Mouse (Mus musculus) thymus, adult 2 months (tissue): ENCODE measurements at regions not wholly inside any gene's neighbourhood (a gene's known extent, or its start where the extent isn't known, plus 50 kb on each side); places are given as distances from the start of the nearest gene placed in this dataset.
A peak's percentile ranks its signal among the peaks of the same experiment; 100 is the strongest.

ENCODE experiments used
- DNase-seq: peaks from one replicate; pipeline ENCODE4 v3.0.0; 2021
- H3K27ac ChIP-seq: fragments of 200-500 bp; 2 replicates; pipeline ENCODE4 v1.5.1; 2012; ENCODE audit warnings: low read length, control low read depth; ENCODE audit not compliant: control insufficient read depth, insufficient read depth
- H3K27me3 ChIP-seq: fragments of 200-500 bp; 2 replicates; pipeline ENCODE4 v1.6.1; 2012; ENCODE audit warnings: mild to moderate bottlenecking, low read length, moderate library complexity, mixed read lengths; ENCODE audit not compliant: control insufficient read depth, insufficient read depth
- H3K36me3 ChIP-seq: fragments of 200-500 bp; 2 replicates; pipeline ENCODE4 v1.6.1; 2012; ENCODE audit warnings: mild to moderate bottlenecking, low read length, moderate library complexity; ENCODE audit not compliant: control insufficient read depth, insufficient read depth
- H3K4me1 ChIP-seq: fragments of 200-500 bp; replicated peaks from 2 replicates; pipeline ENCODE4 v1.6.1; 2012; ENCODE audit warnings: low read length; ENCODE audit not compliant: control insufficient read depth, insufficient read depth
- H3K4me3 ChIP-seq: fragments of 200-500 bp; 2 replicates; pipeline ENCODE4 v1.5.1; 2012; ENCODE audit warnings: mild to moderate bottlenecking, low read length, control low read depth, moderate library complexity; ENCODE audit not compliant: control insufficient read depth, insufficient read depth
- CTCF ChIP-seq: fragments of 200-500 bp; IDR thresholded peaks from 2 replicates; pipeline ENCODE4 v1.5.1; 2012; ENCODE audit warnings: mild to moderate bottlenecking, control low read depth, low read length, moderate library complexity, borderline replicate concordance; ENCODE audit not compliant: control insufficient read depth, poor library complexity, insufficient read depth; ENCODE audit errors: extremely low read depth
- POLR2A ChIP-seq: fragments of 200-500 bp; IDR thresholded peaks from 2 replicates; pipeline ENCODE4 v1.6.1; 2012; ENCODE audit warnings: mild to moderate bottlenecking, low read length, control low read depth, moderate library complexity; ENCODE audit not compliant: control insufficient read depth, poor library complexity, insufficient read depth; ENCODE audit errors: extremely low read depth
- WGBS: fragments of 180-500 bp; shearing (Covaris S2); methylation state at CpG from one replicate; pipeline ENCODE4 v1.1.7; 2018; 5-methylcytosine and 5-hydroxymethylcytosine counted together

DNA sequence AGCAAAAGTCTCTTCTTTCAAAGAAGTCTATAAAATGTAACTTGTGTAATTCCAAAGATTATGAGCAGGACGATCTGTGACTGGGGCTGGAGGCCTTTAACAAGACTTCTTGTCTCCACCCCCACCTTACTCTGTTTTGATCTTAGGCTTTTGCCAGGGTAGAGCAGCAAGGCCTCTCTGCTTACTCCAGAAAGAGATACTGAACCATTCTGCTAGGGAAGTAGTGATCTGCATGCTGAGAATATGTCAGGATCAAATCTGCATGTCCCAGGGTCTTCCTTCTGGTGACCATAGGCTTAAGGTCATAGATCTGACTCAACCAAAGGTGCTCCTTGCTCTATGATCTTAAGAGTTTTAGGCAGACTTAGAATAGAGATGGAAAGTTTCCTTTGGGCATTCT lies 298.4 kb downstream of the Ets1 start:
- TF ChIP-seq CTCF (no peak), POLR2A (no peak)
- Histone ChIP-seq H3K36me3 (no peaks in the 10 kb centered on the region), H3K4me1 (peaks cover 46% of the 10 kb centered on the region), H3K27me3 (no peaks in the 10 kb centered on the region), H3K27ac (no peak overlapping the region; the same call in 1 of the 2 replicates), H3K4me3 (no peak overlapping the region)
- WGBS: 87% methylated on average over 1 of the region's 1 CpGs
- DNase-seq: peak; percentile 6

DNA sequence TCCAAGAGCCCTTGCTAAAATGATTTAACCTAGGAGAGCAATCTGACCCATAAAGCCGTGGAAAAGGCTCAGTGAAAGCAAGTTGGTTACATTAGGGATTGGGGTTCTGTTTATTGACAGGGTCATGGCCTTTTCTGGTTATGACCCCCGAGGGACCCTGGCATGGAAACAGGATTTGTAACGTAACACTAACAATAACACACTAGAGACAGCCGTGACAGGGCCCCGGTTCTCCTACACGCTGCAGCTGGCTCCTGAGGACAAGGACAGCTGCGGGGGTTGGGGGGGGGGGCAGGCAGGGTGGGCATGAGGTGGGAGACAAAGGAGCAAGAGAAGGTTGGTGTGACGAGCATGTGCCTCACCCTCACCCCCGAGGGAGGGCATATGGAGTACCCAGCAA lies 300.4 kb downstream of the Ets1 start:
- Histone ChIP-seq H3K27ac (no peak overlapping the region), H3K27me3 (no peaks in the 10 kb centered on the region), H3K4me1 (peaks cover 50% of the 10 kb centered on the region), H3K4me3 (no peak overlapping the region), H3K36me3 (no peaks in the 10 kb centered on the region)
- WGBS: 71% methylated on average over 9 of the region's 9 CpGs
- no peak for TF ChIP-seq CTCF
- no peak for TF ChIP-seq POLR2A
- no peak for DNase-seq

DNA sequence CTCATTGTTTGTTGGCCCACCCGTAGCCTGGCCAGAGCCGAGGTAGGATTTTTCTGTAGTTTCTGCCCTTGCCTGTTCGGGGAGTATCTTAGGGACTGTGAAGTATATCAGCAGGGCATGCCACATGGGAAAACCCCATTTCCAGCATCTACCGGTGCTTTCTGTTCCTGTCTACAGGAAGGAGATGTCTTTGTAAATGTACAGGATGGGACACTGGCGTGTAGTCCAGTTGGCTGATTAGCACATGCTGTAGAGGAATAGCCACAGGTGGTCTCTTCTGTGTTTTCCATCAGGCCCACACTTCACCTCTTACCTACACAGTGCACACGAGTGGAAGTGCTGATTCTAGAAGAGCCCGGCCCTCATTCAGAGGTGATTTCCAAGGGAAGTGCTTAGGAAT lies 301.4 kb downstream of the Ets1 start:
- Histone ChIP-seq H3K4me1 (peaks cover 45% of the 10 kb centered on the region), H3K27me3 (no peaks in the 10 kb centered on the region), H3K27ac (peak overlapping the region; percentile 61; the same call in 1 of the 2 replicates), H3K36me3 (no peaks in the 10 kb centered on the region), H3K4me3 (no peak overlapping the region)
- WGBS: 89% methylated on average over 7 of the region's 7 CpGs
- no peak for TF ChIP-seq CTCF
- no peak for TF ChIP-seq POLR2A
- no peak for DNase-seq

DNA sequence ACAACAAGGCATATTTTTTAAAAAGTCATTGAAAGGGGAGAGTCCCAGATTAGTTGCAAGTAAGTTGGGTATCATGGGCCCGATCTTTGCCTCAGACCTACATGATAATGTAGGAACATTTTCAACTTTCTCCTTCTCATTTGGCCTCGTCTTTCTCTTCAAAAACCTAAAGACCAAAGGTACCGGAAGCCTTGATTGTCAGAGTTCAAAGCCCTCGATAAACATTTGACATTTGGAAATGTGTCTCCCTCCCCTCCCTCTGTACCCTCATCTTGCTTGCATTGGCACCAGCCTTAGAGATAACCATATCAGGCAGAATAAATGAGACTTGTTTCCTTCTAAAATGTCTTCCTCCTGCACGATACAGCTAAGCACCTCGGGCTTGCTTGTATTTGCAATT lies 302.8 kb downstream of the Ets1 start:
- Histone ChIP-seq H3K36me3 (no peaks in the 10 kb centered on the region), H3K27me3 (no peaks in the 10 kb centered on the region), H3K27ac (no peak overlapping the region; the same call in 1 of the 2 replicates), H3K4me3 (no peak overlapping the region), H3K4me1 (peaks cover 35% of the 10 kb centered on the region)
- DNase-seq: no peak
- WGBS: 52% methylated on average over 6 of the region's 6 CpGs
- TF ChIP-seq CTCF: no peak
- no peak for TF ChIP-seq POLR2A

DNA sequence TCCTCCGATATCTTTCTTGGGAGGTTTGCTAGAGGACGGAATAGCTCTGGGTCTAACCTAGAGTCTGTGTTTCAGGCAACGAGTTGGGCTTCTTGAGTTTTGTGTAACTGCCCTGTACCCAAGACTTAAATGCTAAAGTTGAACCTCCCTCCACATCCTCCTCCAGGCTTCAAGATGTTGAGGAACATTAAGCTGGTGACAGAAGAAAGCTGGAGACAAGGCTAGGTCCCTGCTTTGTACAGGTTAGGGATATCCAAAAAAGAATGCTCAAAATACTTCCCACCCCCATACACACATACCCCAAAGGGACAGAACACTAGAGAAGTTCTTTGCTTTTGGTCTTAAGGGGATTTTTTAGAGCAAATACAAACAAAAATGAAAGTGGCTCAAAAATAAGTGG lies 303.6 kb downstream of the Ets1 start:
- no peaks in the 10 kb centered on the region for H3K27me3 ChIP-seq
- no peak overlapping the region for H3K4me3 ChIP-seq
- DNase-seq: no peak
- H3K36me3 ChIP-seq: no peaks in the 10 kb centered on the region
- peaks cover 32% of the 10 kb centered on the region for H3K4me1 ChIP-seq
- TF ChIP-seq CTCF: no peak
- no peak for TF ChIP-seq POLR2A
- 85% methylated on average over 3 of the region's 3 CpGs for WGBS
- peak overlapping the region; percentile 37; the same call in 1 of the 2 replicates for H3K27ac ChIP-seq

DNA sequence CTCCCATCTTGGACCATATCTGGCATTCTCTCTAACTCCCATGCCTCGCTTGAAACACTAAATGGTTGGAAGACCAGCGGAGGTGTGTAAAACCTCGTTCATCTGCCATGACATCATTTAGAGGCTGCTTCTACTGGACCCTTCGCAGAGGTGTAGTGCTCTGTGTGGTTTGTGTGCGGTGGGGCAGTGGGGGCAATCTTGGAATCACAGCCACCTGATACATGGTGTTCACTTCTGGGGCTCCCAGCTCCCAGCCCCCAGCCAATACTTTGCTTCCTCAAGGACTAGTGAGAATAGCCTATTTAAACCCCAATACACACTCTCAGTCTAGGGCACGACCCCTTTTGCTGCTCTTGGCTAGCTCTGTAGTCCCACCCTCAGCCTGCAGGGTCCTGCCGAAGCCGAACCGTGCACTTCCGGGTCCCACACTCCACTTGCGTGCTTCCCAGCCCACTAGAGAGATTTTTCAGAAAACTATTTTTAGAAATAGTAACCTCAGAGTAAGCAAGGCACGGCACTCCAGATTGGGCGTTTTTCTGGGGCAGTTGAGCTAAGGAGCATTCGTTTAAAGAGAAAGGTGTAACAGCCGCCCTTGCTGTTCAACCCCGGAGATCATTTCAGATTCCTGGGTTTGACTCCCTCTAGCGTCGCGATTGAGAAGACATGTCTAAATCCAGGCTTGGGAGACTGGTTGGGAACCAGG lies 304.2 kb downstream of the Ets1 start:
- WGBS: 18% methylated on average over 19 of the region's 19 CpGs
- DNase-seq: peak; percentile 81
- Histone ChIP-seq H3K27ac (peak overlapping the region; percentile 98), H3K27me3 (no peaks in the 10 kb centered on the region), H3K4me3 (peak overlapping the region; percentile 53), H3K4me1 (peaks cover 29% of the 10 kb centered on the region), H3K36me3 (no peaks in the 10 kb centered on the region)
- TF ChIP-seq CTCF: peak; percentile 79; the same call in 1 of the 2 replicates
- 0 out of 2 replicates have a peak, but pooled peaks have one; percentile 24 for TF ChIP-seq POLR2A
